Mouse (Mus musculus) midbrain, embryonic 11.5 days (tissue): ENCODE measurements around the gene Wfdc1. TPM values are rescaled to one million over a fixed set of nuclear protein-coding genes. Genes with fewer than 3 reads are reported as not detected.

Experiments used
- ATAC-seq: fragments of 200-750 bp; cut with Nextera tagmentation; 2 replicates; pipeline ENCODE4 v1.8.0; 2017; ENCODE audit warnings: moderate TSS enrichment, moderate library complexity; ENCODE audit not compliant: low FRiP score
- DNase-seq: peaks from one replicate; pipeline ENCODE4 v3.0.0; 2015; ENCODE audit warnings: low spot score; ENCODE audit errors: missing footprints
- H3K27ac ChIP-seq: fragments of 300-500 bp; sonication (generic); 2 replicates; pipeline ENCODE4 v1.5.1; 2014; ENCODE audit warnings: low read depth, low read length
- H3K27me3 ChIP-seq: fragments of 300-500 bp; sonication (generic); 2 replicates; pipeline ENCODE4 v1.6.1; 2014; ENCODE audit warnings: mild to moderate bottlenecking, low read length, moderate library complexity, mixed read lengths; ENCODE audit not compliant: control insufficient read depth, insufficient read depth
- H3K36me3 ChIP-seq: fragments of 300-500 bp; sonication (generic); 2 replicates; pipeline ENCODE4 v1.6.1; 2014; ENCODE audit warnings: mild to moderate bottlenecking, low read length, moderate library complexity, mixed read lengths; ENCODE audit not compliant: control insufficient read depth, insufficient read depth
- H3K4me1 ChIP-seq: fragments of 300-500 bp; sonication (generic); 2 replicates; pipeline ENCODE4 v1.6.1; 2014; ENCODE audit warnings: low read length; ENCODE audit not compliant: control insufficient read depth, insufficient read depth
- H3K4me2 ChIP-seq: fragments of 300-500 bp; sonication (generic); 2 replicates; pipeline ENCODE4 v1.6.1; 2014; ENCODE audit warnings: mild to moderate bottlenecking, moderate library complexity
- H3K4me3 ChIP-seq: fragments of 300-500 bp; sonication (generic); 2 replicates; pipeline ENCODE4 v1.5.1; 2014; ENCODE audit warnings: low read depth, low read length
- H3K9ac ChIP-seq: fragments of 300-500 bp; sonication (generic); 2 replicates; pipeline ENCODE4 v1.6.1; 2014; ENCODE audit warnings: low read length
- H3K9me3 ChIP-seq: fragments of 300-500 bp; sonication (generic); 2 replicates; pipeline ENCODE4 v1.6.1; 2016; ENCODE audit warnings: low read length; ENCODE audit not compliant: control insufficient read depth
- WGBS: fragments of 180-500 bp; shearing (Covaris S2); extraction: QIAGEN DNeasy Blood & Tissue Kit; methylation state at CpG from one replicate; pipeline ENCODE4 v1.1.7; 2014; 5-methylcytosine and 5-hydroxymethylcytosine counted together
- polyA plus RNA-seq: library from polyadenylated mRNA; unstranded; fragments of >200 nt; fragmentation: Nextera tagmentation; extraction: Ambion mirVana; gene quantifications from 2 replicates; pipeline ENCODE4 v1.2.1, GENCODE M21; 2014

The Wfdc1 gene
- polyA plus RNA-seq, 1 experiment from 2014 or later = 11.8 TPM

GRCm38 (mm10) chr8:119669284-119669683, 3.1 kb downstream of the Wfdc1 start:
- Histone ChIP-seq H3K4me3 (no peak overlapping the region), H3K36me3 (no peaks in the 10 kb centered on the region), H3K4me2 (no peak overlapping the region), H3K9me3 (no peaks in the 10 kb centered on the region), H3K27ac (no peak overlapping the region), H3K9ac (no peak overlapping the region), H3K4me1 (peaks cover 21% of the 10 kb centered on the region), H3K27me3 (no peaks in the 10 kb centered on the region; the same call in 1 of the 2 replicates)
- WGBS = 59% methylated on average over 12 of the region's 12 CpGs
- ATAC-seq (no peak), DNase-seq (no peak)

- WGBS = 73% methylated on average over 16 of the region's 16 CpGs
- DNase-seq (no peak), ATAC-seq (no peak)
- no peaks in the 10 kb centered on the region for H3K9me3 ChIP-seq
- no peaks in the 10 kb centered on the region for H3K36me3 ChIP-seq
- no peak overlapping the region for H3K9ac ChIP-seq
- no peak overlapping the region for H3K4me3 ChIP-seq
- peaks cover 24% of the 10 kb centered on the region for H3K4me1 ChIP-seq
- H3K27ac ChIP-seq = 0 out of 2 replicates have a peak overlapping the region, but pooled peaks have one; percentile 2
- no peaks in the 10 kb centered on the region for H3K27me3 ChIP-seq
- no peak overlapping the region for H3K4me2 ChIP-seq
Measured at GRCm38 (mm10) chr8:119670419-119671091, 4.4 kb downstream of the Wfdc1 start.

- Histone ChIP-seq H3K4me2 (no peak overlapping the region), H3K27ac (peak overlapping the region; percentile 63), H3K4me3 (no peak overlapping the region), H3K9me3 (no peaks in the 10 kb centered on the region), H3K9ac (no peak overlapping the region), H3K36me3 (no peaks in the 10 kb centered on the region), H3K27me3 (no peaks in the 10 kb centered on the region), H3K4me1 (peaks cover 8% of the 10 kb centered on the region)
- ATAC-seq (no peak), DNase-seq (no peak)
- 80% methylated on average over 9 of the region's 11 CpGs for WGBS
Measured at GRCm38 (mm10) chr8:119673976-119674555, 7.9 kb downstream of the Wfdc1 start.

- Histone ChIP-seq H3K9me3 (no peaks in the 10 kb centered on the region), H3K36me3 (no peaks in the 10 kb centered on the region), H3K9ac (no peak overlapping the region; the same call in 1 of the 2 replicates), H3K27me3 (no peaks in the 10 kb centered on the region), H3K4me3 (no peak overlapping the region), H3K4me1 (peaks cover 7% of the 10 kb centered on the region), H3K4me2 (no peak overlapping the region), H3K27ac (peak overlapping the region; percentile 63)
- WGBS = 22% methylated on average over 5 of the region's 5 CpGs
- DNase-seq = peak; percentile 92
- peak; percentile 86 for ATAC-seq
Measured at GRCm38 (mm10) chr8:119675457-119675856, 9.3 kb downstream of the Wfdc1 start.

GRCm38 (mm10) chr8:119676389-119676788, 10.2 kb downstream of the Wfdc1 start:
- Histone ChIP-seq H3K4me3 (no peak overlapping the region), H3K9me3 (no peaks in the 10 kb centered on the region), H3K9ac (no peak overlapping the region), H3K27me3 (no peaks in the 10 kb centered on the region), H3K4me1 (peaks cover 5% of the 10 kb centered on the region), H3K36me3 (no peaks in the 10 kb centered on the region), H3K27ac (no peak overlapping the region; the same call in 1 of the 2 replicates), H3K4me2 (no peak overlapping the region)
- ATAC-seq (no peak), DNase-seq (peak; percentile 98)
- 32% methylated on average over 8 of the region's 8 CpGs for WGBS

GRCm38 (mm10) chr8:119678138-119678843, 12.1 kb downstream of the Wfdc1 start:
- peak overlapping the region; percentile 11; the same call in 1 of the 2 replicates for H3K4me3 ChIP-seq
- no peaks in the 10 kb centered on the region for H3K9me3 ChIP-seq
- H3K4me1 ChIP-seq = peaks cover 5% of the 10 kb centered on the region
- H3K9ac ChIP-seq = no peak overlapping the region
- no peaks in the 10 kb centered on the region for H3K27me3 ChIP-seq
- no peak overlapping the region for H3K27ac ChIP-seq
- 13% methylated on average over 18 of the region's 18 CpGs for WGBS
- DNase-seq (peak; percentile 92), ATAC-seq (peak; percentile 26; the same call in 1 of the 2 replicates)
- peak overlapping the region; percentile 34 for H3K4me2 ChIP-seq
- no peaks in the 10 kb centered on the region for H3K36me3 ChIP-seq

GRCm38 (mm10) chr8:119679184-119679583, 13.0 kb downstream of the Wfdc1 start:
- DNase-seq = no peak
- ATAC-seq = no peak
- 71% methylated on average over 14 of the region's 14 CpGs for WGBS
- no peak overlapping the region for H3K27ac ChIP-seq
- no peaks in the 10 kb centered on the region for H3K27me3 ChIP-seq
- no peaks in the 10 kb centered on the region for H3K36me3 ChIP-seq
- no peaks in the 10 kb centered on the region for H3K9me3 ChIP-seq
- H3K4me1 ChIP-seq = peaks cover 5% of the 10 kb centered on the region
- H3K4me3 ChIP-seq = no peak overlapping the region
- H3K4me2 ChIP-seq = no peak overlapping the region
- no peak overlapping the region for H3K9ac ChIP-seq

GRCm38 (mm10) chr8:119690602-119691001, 24.4 kb downstream of the Wfdc1 start:
- Histone ChIP-seq H3K9me3 (no peaks in the 10 kb centered on the region), H3K4me3 (no peak overlapping the region), H3K4me1 (peaks cover 11% of the 10 kb centered on the region; the same call in 1 of the 2 replicates), H3K4me2 (no peak overlapping the region), H3K36me3 (no peaks in the 10 kb centered on the region), H3K27me3 (no peaks in the 10 kb centered on the region), H3K27ac (no peak overlapping the region), H3K9ac (no peak overlapping the region)
- 81% methylated on average over 6 of the region's 6 CpGs for WGBS
- DNase-seq (no peak), ATAC-seq (no peak)

- H3K4me1 ChIP-seq = peaks cover 4% of the 10 kb centered on the region; the same call in 1 of the 2 replicates
- DNase-seq = no peak
- no peak for ATAC-seq
- H3K27me3 ChIP-seq = no peaks in the 10 kb centered on the region
- no peak overlapping the region for H3K4me3 ChIP-seq
- no peaks in the 10 kb centered on the region for H3K9me3 ChIP-seq
- no peak overlapping the region for H3K4me2 ChIP-seq
- no peaks in the 10 kb centered on the region for H3K36me3 ChIP-seq
- H3K27ac ChIP-seq = no peak overlapping the region
- H3K9ac ChIP-seq = no peak overlapping the region
- 78% methylated on average over 4 of the region's 4 CpGs for WGBS
Measured at GRCm38 (mm10) chr8:119691989-119692388, 25.8 kb downstream of the Wfdc1 start.
